Mouse (Mus musculus): ENCODE results near the gene Rbm33.

Rbm33 gene

GRCm38 (mm10) chr5:28316722-28317245 lies at the start of gene Rbm33:
Gene Rbm33, plus strand, starts transcription at chr5:28317121.
- peak; percentile 65 to 87 for DNase-seq (ENCODE audit: low spot score in 2 of 2)

- DNase-seq (ENCODE audit: low spot score in 2 of 2): no peak
Observed at GRCm38 (mm10) chr5:28267576-28267975, 49.3 kb upstream of the Rbm33 start.

- no peak for DNase-seq (ENCODE audit: low spot score in 2 of 2)
Observed at GRCm38 (mm10) chr5:28269469-28269991, 47.4 kb upstream of the Rbm33 start.

- no peak for DNase-seq (ENCODE audit: low spot score in 2 of 2)
Observed at GRCm38 (mm10) chr5:28272836-28273235, 44.1 kb upstream of the Rbm33 start.

GRCm38 (mm10) chr5:28277279-28277678 lies 39.6 kb upstream of the Rbm33 start:
- no peak for DNase-seq (ENCODE audit: low spot score in 2 of 2)

- DNase-seq (ENCODE audit: low spot score in 2 of 2): no peak
Observed at GRCm38 (mm10) chr5:28289111-28289510, 27.8 kb upstream of the Rbm33 start.

- DNase-seq (ENCODE audit: low spot score in 2 of 2): no peak
Observed at GRCm38 (mm10) chr5:28290630-28291029, 26.3 kb upstream of the Rbm33 start.

GRCm38 (mm10) chr5:28291118-28291850 lies 25.6 kb upstream of the Rbm33 start:
- no peak for DNase-seq (ENCODE audit: low spot score in 2 of 2)

GRCm38 (mm10) chr5:28292281-28292680 lies 24.6 kb upstream of the Rbm33 start:
- no peak for DNase-seq (ENCODE audit: low spot score in 2 of 2)

GRCm38 (mm10) chr5:28293990-28294389 lies 22.9 kb upstream of the Rbm33 start:
- peak; percentile 87 to 95 for DNase-seq (ENCODE audit: low spot score in 2 of 2)

GRCm38 (mm10) chr5:28298161-28298560 lies 18.8 kb upstream of the Rbm33 start:
- no peak for DNase-seq (ENCODE audit: low spot score in 2 of 2)

- DNase-seq (ENCODE audit: low spot score in 2 of 2): no peak
Observed at GRCm38 (mm10) chr5:28298693-28299092, 18.2 kb upstream of the Rbm33 start.

GRCm38 (mm10) chr5:28299346-28299745 lies 17.6 kb upstream of the Rbm33 start:
- DNase-seq (ENCODE audit: low spot score in 2 of 2): no peak

GRCm38 (mm10) chr5:28302671-28303070 lies 14.2 kb upstream of the Rbm33 start:
- no peak for DNase-seq (ENCODE audit: low spot score in 2 of 2)

GRCm38 (mm10) chr5:28304551-28304950 lies 12.4 kb upstream of the Rbm33 start:
- DNase-seq (ENCODE audit: low spot score in 2 of 2): no peak

GRCm38 (mm10) chr5:28315526-28315925 lies 1.4 kb upstream of the Rbm33 start:
- no peak for DNase-seq (ENCODE audit: low spot score in 2 of 2)

GRCm38 (mm10) chr5:28316151-28316721 lies 685 bp upstream of the Rbm33 start:
- no peak for DNase-seq (ENCODE audit: low spot score in 2 of 2)

GRCm38 (mm10) chr5:28317253-28317916 lies 464 bp downstream of the Rbm33 start:
- DNase-seq (ENCODE audit: low spot score in 2 of 2): peak in 1 of 2 experiments; percentile 22

- no peak for DNase-seq (ENCODE audit: low spot score in 2 of 2)
Observed at GRCm38 (mm10) chr5:28317917-28318267, 971 bp downstream of the Rbm33 start.

- DNase-seq (ENCODE audit: low spot score in 2 of 2): no peak
Observed at GRCm38 (mm10) chr5:28318671-28319070, 1.8 kb downstream of the Rbm33 start.

- DNase-seq (ENCODE audit: low spot score in 2 of 2): no peak
Observed at GRCm38 (mm10) chr5:28321769-28322168, 4.8 kb downstream of the Rbm33 start.

GRCm38 (mm10) chr5:28322189-28322588 lies 5.3 kb downstream of the Rbm33 start:
- no peak for DNase-seq (ENCODE audit: low spot score in 2 of 2)

GRCm38 (mm10) chr5:28323822-28324221 lies 6.9 kb downstream of the Rbm33 start:
- DNase-seq (ENCODE audit: low spot score in 2 of 2): no peak

Data from cerebellum, postnatal 4 days (tissue).